Mouse (Mus musculus) C2C12 (cell line): Measurements from ENCODE around the gene Clybl.

Source experiments
- CTCF ChIP-seq: IDR thresholded peaks from one replicate; pipeline ENCODE4 v1.5.1; 2011; ENCODE audit not compliant: control insufficient read depth, insufficient read depth, insufficient read length
- FOSL1 ChIP-seq: IDR thresholded peaks from one replicate; pipeline ENCODE4 v1.8.0; 2011; ENCODE audit warnings: mild to moderate bottlenecking, low read length; ENCODE audit not compliant: poor library complexity, insufficient read depth, severe bottlenecking
- MYOD1 ChIP-seq: IDR thresholded peaks from one replicate; pipeline ENCODE4 v1.6.1; 2011; ENCODE audit warnings: low read depth; ENCODE audit not compliant: control insufficient read depth, insufficient read length

- no peak for TF ChIP-seq CTCF
- TF ChIP-seq MYOD1, result no peak
- no peak for TF ChIP-seq FOSL1
These were observed 140.6 kb downstream of the Clybl start for GRCm38 (mm10) chr14:122322136-122322535.
